Mouse (Mus musculus): Measurements from ENCODE around the gene Agrp.

Agrp gene

DNA sequence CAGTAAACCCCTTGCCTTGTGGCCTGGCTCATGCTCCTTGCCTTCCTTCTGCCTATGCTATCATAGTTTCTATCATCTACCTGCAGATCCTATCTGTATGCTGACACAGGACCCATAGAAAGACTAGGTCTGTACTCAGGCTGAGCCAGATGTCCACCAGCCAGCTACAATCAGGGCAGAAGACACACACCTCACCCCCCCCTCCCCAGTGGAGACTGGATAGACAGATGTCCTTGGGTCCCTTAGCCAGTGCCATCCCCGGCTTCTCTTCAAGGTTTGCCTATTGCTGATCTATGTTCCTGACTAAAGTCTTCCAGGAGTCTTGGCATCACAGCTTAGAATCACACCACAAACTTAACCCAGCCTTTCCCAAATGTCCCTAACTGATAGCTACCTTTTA, 109.0 kb downstream of the Agrp start:
- TF ChIP-seq GATA4 (IDR thresholded peaks at IDR 0.05; ENCODE audit: insufficient replicate concordance, low read length), result no peak

DNA sequence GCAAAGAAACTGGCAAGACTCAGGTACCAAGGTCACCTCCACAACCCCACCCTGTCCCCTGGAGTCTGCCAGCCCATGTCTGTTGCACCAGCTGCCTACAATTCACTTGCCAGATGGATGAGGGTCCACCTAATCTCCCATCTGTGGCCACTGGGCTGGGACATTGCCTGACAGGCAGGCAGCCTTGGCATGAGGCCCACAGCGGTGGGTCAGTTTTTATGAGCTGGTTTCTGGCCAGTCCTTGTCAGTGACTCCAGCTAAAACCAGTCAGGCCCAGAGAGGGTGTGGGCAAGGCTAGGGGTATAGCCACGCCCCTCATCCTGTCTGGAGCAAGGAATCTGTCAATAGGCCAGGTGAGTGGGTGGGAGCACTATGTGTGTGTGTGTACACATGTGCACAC, 110.1 kb downstream of the Agrp start:
- TF ChIP-seq GATA4 (IDR thresholded peaks at IDR 0.05; ENCODE audit: insufficient replicate concordance, low read length), result no peak

GRCm38 (mm10) chr8:105522890-105523289, 114.3 kb downstream of the Agrp start:
- no peak for TF ChIP-seq GATA4 (IDR thresholded peaks at IDR 0.05; ENCODE audit: insufficient replicate concordance, low read length)

- TF ChIP-seq GATA4 (IDR thresholded peaks at IDR 0.05; ENCODE audit: insufficient replicate concordance, low read length), result no peak
These were observed 115.0 kb downstream of the Agrp start for GRCm38 (mm10) chr8:105521995-105522769.

DNA sequence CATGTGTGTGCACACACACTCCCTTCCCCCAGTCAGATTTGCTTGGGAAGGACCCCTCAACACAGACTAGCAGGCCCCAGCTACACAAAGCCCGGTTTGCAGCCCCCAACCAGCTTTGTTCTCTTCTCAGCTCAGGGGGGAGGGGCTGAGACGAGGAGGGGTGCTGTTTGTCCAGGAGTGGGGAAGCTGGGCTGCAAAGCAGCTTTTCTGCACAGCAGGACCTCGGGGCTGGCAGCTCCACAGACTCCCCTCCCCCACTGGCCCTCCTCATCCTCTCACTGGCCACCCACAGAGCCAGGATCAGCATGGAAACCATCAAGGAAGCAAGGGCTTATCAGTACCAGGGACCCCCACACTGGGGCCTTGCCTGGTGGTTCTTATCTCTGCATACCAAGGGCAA, 116.1 kb downstream of the Agrp start:
- TF ChIP-seq GATA4 (IDR thresholded peaks at IDR 0.05; ENCODE audit: insufficient replicate concordance, low read length), result no peak

- no peak for TF ChIP-seq GATA4 (IDR thresholded peaks at IDR 0.05; ENCODE audit: insufficient replicate concordance, low read length)
These were observed 116.7 kb downstream of the Agrp start for GRCm38 (mm10) chr8:105520521-105520920.

DNA sequence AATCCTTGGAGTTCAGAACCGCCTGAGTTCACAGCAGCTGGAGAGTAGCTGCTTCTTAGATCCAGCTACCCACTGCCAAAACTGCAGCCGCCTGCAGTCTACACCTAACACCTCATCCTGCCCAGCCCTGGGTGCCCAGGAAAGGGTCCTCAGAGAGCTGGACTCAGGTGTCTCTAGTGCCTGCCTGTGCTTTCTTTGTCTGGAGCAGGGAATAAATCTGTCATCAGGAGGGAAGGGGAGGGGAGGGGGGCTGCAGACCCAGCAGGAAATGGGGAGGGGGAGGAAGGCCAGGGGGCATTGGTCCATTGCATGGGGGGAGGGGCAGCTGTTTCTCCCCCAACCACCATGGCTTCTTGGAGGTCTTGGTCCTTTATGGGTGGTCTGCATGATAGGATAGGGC, 117.6 kb downstream of the Agrp start:
- no peak for TF ChIP-seq GATA4 (IDR thresholded peaks at IDR 0.05; ENCODE audit: insufficient replicate concordance, low read length)

DNA sequence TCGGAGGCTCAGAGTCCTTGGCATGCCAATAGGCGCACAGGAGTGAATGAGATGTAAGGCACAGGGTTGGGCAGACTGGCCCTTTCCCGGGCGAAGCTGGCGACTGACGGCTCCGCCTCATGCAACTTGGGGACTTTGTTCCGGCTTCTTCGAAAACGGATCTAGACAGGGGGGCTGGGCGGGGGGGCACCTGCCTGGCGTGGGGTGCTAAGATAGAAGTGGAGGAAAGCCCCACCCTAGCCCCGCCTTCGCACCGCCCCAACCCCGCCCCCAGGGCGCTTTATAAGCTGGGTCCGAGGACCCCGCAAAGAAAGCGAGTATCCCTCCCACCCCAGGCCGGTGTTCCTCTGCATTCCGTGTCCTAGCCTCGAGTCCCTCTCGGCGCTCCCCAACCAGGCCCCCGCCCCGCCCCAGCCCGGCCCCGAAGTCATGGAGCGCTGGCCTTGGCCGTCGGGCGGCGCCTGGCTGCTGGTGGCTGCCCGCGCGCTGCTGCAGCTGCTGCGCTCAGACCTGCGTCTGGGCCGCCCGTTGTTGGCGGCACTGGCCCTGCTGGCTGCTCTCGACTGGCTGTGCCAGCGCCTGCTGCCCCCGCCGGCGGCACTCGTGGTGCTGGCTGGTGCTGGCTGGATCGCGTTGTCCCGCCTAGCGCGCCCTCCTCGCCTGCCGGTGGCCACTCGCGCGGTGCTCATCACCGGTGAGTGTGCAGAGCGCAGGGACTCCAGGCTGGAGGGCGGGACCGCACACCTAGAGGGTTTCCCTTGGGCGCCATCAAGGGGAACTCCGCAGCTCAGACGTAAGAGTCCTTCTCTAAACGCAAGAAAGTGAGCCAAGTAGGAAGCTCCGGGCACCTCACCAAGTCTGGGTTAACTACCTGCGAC, 118.5 kb downstream of the Agrp start, which contains the start of gene Hsd11b2:
TSS of gene Hsd11b2 (plus strand) at position 320 of the 878 bp plus-strand sequence.
- TF ChIP-seq GATA4 (IDR thresholded peaks at IDR 0.05; ENCODE audit: insufficient replicate concordance, low read length), result no peak

DNA sequence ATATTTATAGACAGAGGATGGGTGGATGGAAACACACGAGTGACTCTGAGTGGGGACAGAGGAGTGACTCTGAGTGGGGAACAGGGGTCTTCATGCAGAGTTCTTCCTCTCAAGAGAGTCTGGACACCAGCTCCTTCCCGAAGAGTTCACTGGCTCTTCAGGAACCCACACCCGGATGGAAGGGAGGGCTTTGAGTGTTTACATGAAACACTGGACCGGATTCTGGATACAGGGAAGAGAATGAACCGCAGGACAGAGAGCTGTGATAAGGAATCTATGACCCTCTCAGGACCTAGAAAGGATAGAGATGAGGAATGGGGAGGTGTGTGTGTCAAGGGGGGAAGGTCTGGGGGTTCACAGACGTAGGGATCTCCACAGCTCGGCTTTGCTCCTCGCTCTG, 119.8 kb downstream of the Agrp start:
- no peak for TF ChIP-seq GATA4 (IDR thresholded peaks at IDR 0.05; ENCODE audit: insufficient replicate concordance, low read length)
